Mouse (Mus musculus) liver, embryonic 12.5 days (tissue): ENCODE measurements at regions not wholly inside any gene's neighbourhood (a gene's known extent, or its start where the extent isn't known, plus 50 kb on each side); places are given as distances from the start of the nearest gene placed in this dataset.

Source experiments
- ATAC-seq: fragments of 200-750 bp; cut with Nextera tagmentation; 2 replicates; pipeline ENCODE4 v1.8.0; 2017; ENCODE audit warnings: moderate number of reproducible peaks, mild to moderate bottlenecking, moderate library complexity
- H3K27ac ChIP-seq: fragments of 300-500 bp; sonication (generic); 2 replicates; pipeline ENCODE4 v1.5.1; 2016; ENCODE audit warnings: mild to moderate bottlenecking
- H3K27me3 ChIP-seq: fragments of 300-500 bp; sonication (generic); replicated peaks from 2 replicates; pipeline ENCODE4 v1.6.1; 2016; ENCODE audit warnings: mild to moderate bottlenecking, moderate library complexity
- H3K36me3 ChIP-seq: fragments of 300-500 bp; sonication (generic); 2 replicates; pipeline ENCODE4 v1.6.1; 2016; ENCODE audit warnings: mild to moderate bottlenecking, moderate library complexity
- H3K4me1 ChIP-seq: fragments of 300-500 bp; sonication (generic); 2 replicates; pipeline ENCODE4 v1.6.1; 2016
- H3K4me2 ChIP-seq: fragments of 300-500 bp; sonication (generic); 2 replicates; pipeline ENCODE4 v1.6.1; 2016; ENCODE audit warnings: mild to moderate bottlenecking, moderate library complexity
- H3K4me3 ChIP-seq: fragments of 300-500 bp; sonication (generic); 2 replicates; pipeline ENCODE4 v1.5.1; 2016; ENCODE audit warnings: mild to moderate bottlenecking, moderate library complexity
- H3K9ac ChIP-seq: fragments of 300-500 bp; sonication (generic); 2 replicates; pipeline ENCODE4 v1.6.1; 2016; ENCODE audit warnings: mild to moderate bottlenecking, moderate library complexity
- H3K9me3 ChIP-seq: fragments of 300-500 bp; sonication (generic); replicated peaks from 2 replicates; pipeline ENCODE4 v1.6.1; 2016; ENCODE audit warnings: mild to moderate bottlenecking, moderate library complexity
- WGBS: fragments of 180-500 bp; shearing (Covaris S2); methylation state at CpG from one replicate; pipeline ENCODE4 v1.1.7; 2016; ENCODE audit not compliant: insufficient replicate concordance; 5-methylcytosine and 5-hydroxymethylcytosine counted together

GRCm38 (mm10) chr5:60061178-60061577, 1747.4 kb upstream of the G6pd2 start:
- Histone ChIP-seq H3K4me3 (no peak overlapping the region), H3K4me1 (no peaks in the 10 kb centered on the region), H3K9ac (no peak overlapping the region), H3K27me3 (no peaks in the 10 kb centered on the region), H3K36me3 (no peaks in the 10 kb centered on the region), H3K9me3 (no peaks in the 10 kb centered on the region), H3K27ac (no peak overlapping the region), H3K4me2 (no peak overlapping the region)
- 56% methylated on average over 6 of the region's 6 CpGs for WGBS
- no peak for ATAC-seq
